Mouse (Mus musculus) spleen, postnatal 4 days (tissue): ENCODE data around the gene Cyp2j5.
"Not testable (repeated sequence)": the region's sequence is repeated elsewhere in the genome, so short reads cannot be mapped to it uniquely, and the experiment has no call there.

ENCODE experiments used
- DNase-seq, 2 experiments: peaks; one replicate each; pipeline ENCODE4 v3.0.0; 2022; ENCODE audit warnings: low spot score in 2 of 2

Gene Cyp2j5

GRCm38 (mm10) chr4:96663991-96664390 lies at the start of gene Cyp2j5:
Gene Cyp2j5, minus strand, starts transcription at chr4:96664154.
- DNase-seq, result no peak

GRCm38 (mm10) chr4:96705281-96705951 lies 41.5 kb upstream of the Cyp2j5 start:
- DNase-seq, result no peak

- DNase-seq, result no peak
These were observed 34.2 kb upstream of the Cyp2j5 start for GRCm38 (mm10) chr4:96698218-96698561.

GRCm38 (mm10) chr4:96697511-96698217 lies 33.7 kb upstream of the Cyp2j5 start:
- no peak for DNase-seq

GRCm38 (mm10) chr4:96696614-96697360 lies 32.8 kb upstream of the Cyp2j5 start:
- no peak for DNase-seq

GRCm38 (mm10) chr4:96687358-96687803 lies 23.4 kb upstream of the Cyp2j5 start:
- no peak for DNase-seq

- no peak for DNase-seq
These were observed 19.5 kb upstream of the Cyp2j5 start for GRCm38 (mm10) chr4:96683474-96683873.

GRCm38 (mm10) chr4:96680966-96681365 lies 17.0 kb upstream of the Cyp2j5 start:
- DNase-seq, result no peak

GRCm38 (mm10) chr4:96680233-96680632 lies 16.3 kb upstream of the Cyp2j5 start:
- no peak for DNase-seq

- no peak for DNase-seq
These were observed 907 bp upstream of the Cyp2j5 start for GRCm38 (mm10) chr4:96664668-96665454.

GRCm38 (mm10) chr4:96635455-96635854 lies 28.5 kb downstream of the Cyp2j5 start:
- no peak for DNase-seq

- no peak for DNase-seq
These were observed 41.5 kb downstream of the Cyp2j5 start for GRCm38 (mm10) chr4:96622474-96622873.

GRCm38 (mm10) chr4:96591791-96592150 lies 72.2 kb downstream of the Cyp2j5 start:
- no peak for DNase-seq

- DNase-seq, result no peak
These were observed 72.8 kb downstream of the Cyp2j5 start, which contains the start of gene Cyp2j9 for GRCm38 (mm10) chr4:96590911-96591790. Gene Cyp2j9, minus strand, starts transcription at chr4:96591578.

GRCm38 (mm10) chr4:96581425-96582088 lies 82.4 kb downstream of the Cyp2j5 start:
- no peak for DNase-seq

GRCm38 (mm10) chr4:96580351-96580750 lies 83.6 kb downstream of the Cyp2j5 start:
- DNase-seq, result not testable (repeated sequence)
